Mouse (Mus musculus) cerebellum, postnatal 10 days (tissue): ENCODE measurements around the gene Ttc5.
"Not testable (repeated sequence)": the region's sequence is repeated elsewhere in the genome, so short reads cannot be mapped to it uniquely, and the experiment has no call there.

Source experiments
- DNase-seq, 2 experiments: peaks; one replicate each; pipeline ENCODE4 v3.0.0; 2021; ENCODE audit warnings: mixed read lengths in 2 of 2

The Ttc5 gene

GRCm38 (mm10) chr14:50765736-50766135 is 19.6 kb downstream of the Ttc5 start:
- no peak for DNase-seq

DNA sequence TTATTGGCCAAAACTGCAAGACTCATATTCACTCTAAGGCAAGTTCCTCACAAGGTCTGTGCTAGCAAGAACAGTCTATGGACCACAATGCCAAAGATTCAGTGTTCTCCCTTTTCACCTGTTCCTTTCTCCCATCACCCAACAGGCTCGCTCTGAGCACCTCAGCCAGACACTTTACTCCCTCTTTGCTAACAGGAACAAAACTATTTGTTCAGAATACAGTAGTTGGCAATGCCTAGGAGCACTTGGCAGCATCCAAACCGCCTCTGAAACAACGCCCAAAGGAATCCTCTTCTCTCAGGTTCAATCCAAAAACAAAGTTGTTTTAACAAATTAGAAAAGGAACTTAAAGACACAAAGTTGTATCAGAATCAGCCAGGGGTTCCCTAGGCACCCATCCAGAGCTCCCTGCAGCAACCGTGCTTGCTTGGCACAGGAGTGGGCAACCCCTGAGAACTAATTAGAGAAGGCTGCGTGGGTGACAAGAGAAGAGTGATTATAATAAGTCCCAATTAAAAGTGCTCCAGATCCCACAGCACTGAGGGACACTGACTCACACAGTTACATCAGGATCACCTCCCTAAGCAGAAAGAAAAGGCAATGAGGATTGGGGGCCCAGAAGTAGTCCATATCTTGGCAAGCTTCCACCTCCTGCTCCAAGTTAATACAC is 26.8 kb downstream of the Ttc5 start:
- no peak for DNase-seq

- DNase-seq: no peak
Observed at GRCm38 (mm10) chr14:50744994-50745393, 40.3 kb downstream of the Ttc5 start, which contains the start of gene Olfr749. Olfr749 (minus strand) TSS chr14:50745094.

DNA sequence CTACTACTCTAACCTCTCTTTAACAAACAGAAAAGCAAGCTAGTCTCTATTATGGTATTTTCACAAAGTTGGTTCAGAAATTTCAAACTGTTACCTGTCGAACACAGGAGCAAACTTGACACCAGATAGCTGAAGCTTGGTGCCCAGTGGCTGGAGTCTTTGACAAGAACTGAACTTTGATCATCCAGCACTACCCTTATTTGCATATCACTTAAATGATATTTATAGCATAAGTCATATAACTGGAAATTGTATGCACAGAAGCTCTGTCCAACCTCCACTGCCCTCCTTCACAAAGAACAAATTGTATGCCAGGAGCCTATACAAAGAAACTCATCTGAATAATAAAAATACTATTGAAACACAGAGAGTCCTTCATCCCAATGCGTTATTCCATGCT is 43.7 kb downstream of the Ttc5 start:
- DNase-seq: no peak

GRCm38 (mm10) chr14:50740334-50740733 is 45.0 kb downstream of the Ttc5 start:
- no peak for DNase-seq

DNA sequence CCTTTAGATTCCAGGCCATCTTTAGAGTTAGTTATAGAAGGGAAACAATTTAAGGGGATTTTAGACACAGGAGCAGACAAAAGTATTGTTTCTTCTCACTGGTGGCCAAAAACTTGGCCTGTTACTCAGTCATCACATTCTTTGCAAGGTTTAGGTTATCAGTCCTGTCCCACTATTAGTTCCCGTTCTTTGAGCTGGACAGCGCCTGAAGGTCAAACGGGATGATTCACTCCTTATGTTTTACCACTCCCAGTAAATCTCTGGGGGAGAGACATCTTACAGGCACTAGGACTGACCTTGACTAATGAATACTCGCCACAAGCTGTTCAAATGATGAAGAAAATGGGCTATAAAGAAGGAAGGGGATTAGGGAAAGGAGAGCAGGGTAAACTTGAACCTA is 62.9 kb downstream of the Ttc5 start:
- DNase-seq: not testable (repeated sequence)

GRCm38 (mm10) chr14:50719875-50720274 is 65.4 kb downstream of the Ttc5 start:
- DNase-seq: not testable (repeated sequence)
